Mouse (Mus musculus): ENCODE measurements around the gene Cdk15.

- TF ChIP-seq CTCF (IDR thresholded peaks at IDR 0.05; ENCODE audit: low read depth) (no peak), EP300 (IDR thresholded peaks at IDR 0.05; ENCODE audit: low read depth) (no peak)
These were observed 13.4 kb downstream of the Cdk15 start for GRCm38 (mm10) chr1:59269951-59270689.

All from heart, postnatal 0 days (tissue).